Mouse (Mus musculus) heart, postnatal 0 days (tissue): ENCODE results near the gene Plb1. TPM values are rescaled to one million over a fixed set of nuclear protein-coding genes. Genes with fewer than 3 reads are reported as not detected.
A peak's percentile ranks its signal among the peaks of the same experiment; 100 is the strongest.

Experiments used
- ATAC-seq: fragments of 200-750 bp; cut with Nextera tagmentation; 2 replicates; pipeline ENCODE4 v1.8.0; 2017; ENCODE audit warnings: low read depth, moderate number of reproducible peaks, moderate library complexity; ENCODE audit not compliant: insufficient read depth
- DNase-seq: peaks from one replicate; pipeline ENCODE4 v3.0.0-alpha.2; 2016; ENCODE audit warnings: low spot score
- H3K27ac ChIP-seq: fragments of 300-500 bp; sonication (generic); 2 replicates; pipeline ENCODE4 v1.5.1; 2014; ENCODE audit warnings: low read depth, mild to moderate bottlenecking
- H3K27me3 ChIP-seq: fragments of 300-500 bp; sonication (generic); 2 replicates; pipeline ENCODE4 v1.6.1; 2014; ENCODE audit warnings: low read length, mixed read lengths; ENCODE audit not compliant: control insufficient read depth, insufficient read depth
- H3K36me3 ChIP-seq: fragments of 300-500 bp; sonication (generic); replicated peaks from 2 replicates; pipeline ENCODE4 v1.6.1; 2014; ENCODE audit warnings: low read length, mixed read lengths; ENCODE audit not compliant: control insufficient read depth, insufficient read depth
- H3K4me1 ChIP-seq: fragments of 300-500 bp; sonication (generic); 2 replicates; pipeline ENCODE4 v1.6.1; 2014; ENCODE audit warnings: antibody characterized with exemption; ENCODE audit not compliant: control insufficient read depth, insufficient read depth
- H3K4me2 ChIP-seq: fragments of 300-500 bp; sonication (generic); 2 replicates; pipeline ENCODE4 v1.6.1; 2014; ENCODE audit warnings: low read depth, mild to moderate bottlenecking, low read length, moderate library complexity
- H3K4me3 ChIP-seq: fragments of 300-500 bp; sonication (generic); 2 replicates; pipeline ENCODE4 v1.5.1; 2014; ENCODE audit warnings: low read depth, low read length
- H3K9ac ChIP-seq: fragments of 300-500 bp; sonication (generic); replicated peaks from 2 replicates; pipeline ENCODE4 v1.6.1; 2014; ENCODE audit warnings: low read depth, low read length, mixed read lengths
- H3K9me3 ChIP-seq: fragments of 300-500 bp; sonication (generic); replicated peaks from 2 replicates; pipeline ENCODE4 v1.6.1; 2016; ENCODE audit warnings: low read length; ENCODE audit not compliant: control insufficient read depth
- CTCF ChIP-seq: IDR thresholded peaks from 2 replicates; pipeline ENCODE4 v1.5.1; 2016; ENCODE audit warnings: antibody characterized with exemption, control low read depth, low read depth
- EP300 ChIP-seq: IDR thresholded peaks from 2 replicates; pipeline ENCODE4 v1.6.1; 2016; ENCODE audit warnings: antibody characterized with exemption, low read depth
- WGBS: fragments of 180-500 bp; shearing (Covaris S2); extraction: QIAGEN DNeasy Blood & Tissue Kit; methylation state at CpG from one replicate; pipeline ENCODE4 v1.1.7; 2014; 5-methylcytosine and 5-hydroxymethylcytosine counted together
- polyA plus RNA-seq: library from polyadenylated mRNA; unstranded; fragments of >200 nt; fragmentation: Nextera tagmentation; extraction: Ambion mirVana; gene quantifications from 2 replicates; pipeline ENCODE4 v1.2.1, GENCODE M21; 2015
- total RNA-seq: library from RNA; depleted of rRNA; stranded (reverse); fragments of >200 nt; gene quantifications from 2 replicates; pipeline ENCODE4 v1.2.3, GENCODE M21; 2014; ENCODE audit warnings: low replicate concordance

Plb1 gene
- total and polyA plus RNA-seq, 2 experiments from 2014 or later: 1.4 to 2.8 TPM

DNA sequence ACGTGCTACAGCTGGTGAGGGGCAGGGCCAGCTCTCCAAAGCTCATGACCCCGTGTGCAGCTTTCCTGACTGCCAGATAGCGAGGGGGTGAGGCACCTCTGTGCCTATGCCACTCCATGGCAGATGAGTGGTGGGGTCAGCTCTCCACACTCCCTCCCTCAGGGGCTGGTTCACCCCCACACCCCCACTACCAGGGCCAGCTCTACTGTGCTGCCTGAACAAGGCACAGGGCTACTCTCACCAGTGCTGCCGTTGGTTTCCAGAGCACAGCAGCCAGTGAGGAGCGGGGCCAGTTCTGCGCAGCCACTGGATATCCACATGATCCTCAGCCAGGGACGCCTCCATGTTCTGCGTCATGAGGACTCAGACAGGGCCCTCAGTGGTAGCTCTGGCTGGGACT is 15.0 kb upstream of the Plb1 start:
- WGBS: 73% methylated on average over 8 of the region's 8 CpGs
- DNase-seq: no peak
- no peaks in the 10 kb centered on the region for H3K36me3 ChIP-seq
- no peak overlapping the region for H3K4me3 ChIP-seq
- no peaks in the 10 kb centered on the region for H3K9me3 ChIP-seq
- H3K4me2 ChIP-seq: no peak overlapping the region
- H3K27me3 ChIP-seq: no peaks in the 10 kb centered on the region
- no peak for TF ChIP-seq CTCF
- TF ChIP-seq EP300: no peak
- peaks cover 4% of the 10 kb centered on the region; the same call in 1 of the 2 replicates for H3K4me1 ChIP-seq
- no peak for ATAC-seq
- no peak overlapping the region for H3K27ac ChIP-seq
- no peak overlapping the region for H3K9ac ChIP-seq

DNA sequence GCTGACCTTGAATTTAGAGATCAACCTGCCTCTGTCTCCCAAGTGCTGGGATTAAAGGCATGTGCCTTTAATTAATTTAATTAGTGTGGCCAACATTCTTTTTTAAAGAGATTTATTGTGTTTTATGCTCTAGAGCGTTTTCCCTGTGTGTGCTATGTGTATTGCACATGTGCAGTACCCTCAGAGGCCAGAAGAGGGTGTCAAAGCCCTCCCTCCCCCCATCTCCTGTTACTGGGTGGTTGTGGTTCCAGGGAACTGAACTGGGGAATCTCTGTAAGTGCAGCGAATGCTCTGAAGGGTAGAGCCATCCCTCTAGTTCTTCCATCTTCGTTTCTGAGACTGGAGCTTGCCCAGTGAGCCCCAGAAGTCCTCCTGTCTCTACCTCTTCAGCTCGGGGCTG is 2.1 kb upstream of the Plb1 start:
- Histone ChIP-seq H3K36me3 (no peaks in the 10 kb centered on the region), H3K27me3 (no peaks in the 10 kb centered on the region), H3K9ac (no peak overlapping the region), H3K4me1 (no peaks in the 10 kb centered on the region), H3K27ac (no peak overlapping the region), H3K4me2 (no peak overlapping the region), H3K4me3 (no peak overlapping the region), H3K9me3 (no peaks in the 10 kb centered on the region)
- ATAC-seq: no peak
- DNase-seq: peak; percentile 11
- TF ChIP-seq CTCF (peak; percentile 62), EP300 (no peak)
- 40% methylated on average over 4 of the region's 4 CpGs for WGBS

DNA sequence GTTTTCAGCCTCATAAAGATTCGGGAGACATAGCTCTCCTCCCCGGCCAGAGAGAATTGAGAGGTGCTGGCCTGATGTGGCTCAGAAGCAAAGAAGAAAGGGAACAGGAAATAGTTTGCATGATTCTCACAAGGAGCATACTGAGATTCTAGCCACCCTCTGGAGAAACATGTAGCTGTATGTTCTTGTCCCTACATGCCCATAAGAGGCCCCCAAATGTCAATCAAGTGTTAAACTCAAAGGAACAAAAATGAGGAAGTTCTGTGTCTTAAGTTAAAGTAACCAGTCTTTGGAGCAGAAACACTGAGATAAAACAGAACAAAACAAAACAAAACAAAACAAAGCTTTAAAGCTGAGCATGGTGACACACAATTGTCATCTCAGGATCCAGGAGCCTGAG is 6.8 kb downstream of the Plb1 start:
- Histone ChIP-seq H3K4me3 (no peak overlapping the region), H3K36me3 (no peaks in the 10 kb centered on the region), H3K9me3 (no peaks in the 10 kb centered on the region), H3K27ac (no peak overlapping the region), H3K27me3 (no peaks in the 10 kb centered on the region), H3K9ac (no peak overlapping the region), H3K4me1 (no peaks in the 10 kb centered on the region), H3K4me2 (no peak overlapping the region)
- DNase-seq (no peak), ATAC-seq (no peak)
- no peak for TF ChIP-seq EP300
- no peak for TF ChIP-seq CTCF
- 71% methylated on average over 2 of the region's 2 CpGs for WGBS

DNA sequence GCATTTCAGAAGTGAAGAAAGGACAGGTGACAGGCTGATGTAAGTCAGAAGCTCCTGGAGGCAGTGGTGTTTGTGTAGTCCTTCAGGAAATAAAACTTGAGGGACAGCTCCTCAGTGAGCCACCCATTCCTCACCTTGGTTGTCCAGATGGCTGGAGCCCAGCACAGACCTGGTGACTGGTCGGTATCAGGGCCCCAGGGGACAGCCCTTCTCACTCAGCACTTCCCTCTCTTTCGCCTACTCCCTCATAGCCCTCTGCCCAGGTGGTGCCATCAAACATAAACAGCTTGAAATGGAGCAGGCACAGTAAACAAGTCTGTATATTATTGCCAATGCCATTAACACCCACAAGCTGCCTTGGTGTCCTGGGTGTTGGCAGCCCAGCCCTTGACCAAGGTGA is 8.2 kb downstream of the Plb1 start:
- DNase-seq: no peak
- no peak overlapping the region for H3K9ac ChIP-seq
- TF ChIP-seq EP300 (no peak), CTCF (no peak)
- no peaks in the 10 kb centered on the region for H3K9me3 ChIP-seq
- ATAC-seq: no peak
- H3K4me1 ChIP-seq: no peaks in the 10 kb centered on the region
- H3K27ac ChIP-seq: no peak overlapping the region
- H3K27me3 ChIP-seq: no peaks in the 10 kb centered on the region
- no peak overlapping the region for H3K4me2 ChIP-seq
- H3K4me3 ChIP-seq: no peak overlapping the region
- WGBS: 45% methylated on average over 2 of the region's 2 CpGs
- H3K36me3 ChIP-seq: no peaks in the 10 kb centered on the region

DNA sequence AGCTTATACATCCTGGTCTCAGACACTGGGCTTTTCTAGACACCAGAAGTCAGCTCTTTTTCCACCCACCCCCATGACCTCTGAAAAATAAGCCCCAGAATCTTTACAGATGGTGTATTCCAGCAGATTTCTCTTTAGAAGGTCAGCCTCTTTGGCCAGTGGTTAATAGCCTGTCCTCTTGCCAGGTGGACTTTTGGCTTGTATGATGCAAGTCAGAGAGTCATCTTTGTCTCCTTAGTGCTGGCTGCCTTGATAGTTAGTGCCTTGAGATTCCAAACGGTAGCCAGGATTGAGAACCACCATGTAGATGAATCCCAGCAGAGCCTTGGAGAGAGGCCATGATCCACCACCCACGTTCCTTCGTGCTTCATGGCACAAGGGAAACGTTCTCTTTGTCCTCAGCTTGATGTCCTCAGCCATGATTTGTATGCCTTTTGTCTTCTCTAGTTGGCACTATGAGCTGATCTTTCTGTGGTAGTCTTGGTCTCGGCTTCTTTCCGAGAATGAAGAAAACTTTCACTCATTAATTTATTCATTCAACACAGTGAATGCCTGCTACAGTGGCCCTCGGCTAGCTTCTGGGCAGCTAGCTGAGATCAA is 10.9 kb downstream of the Plb1 start:
- Histone ChIP-seq H3K9me3 (no peaks in the 10 kb centered on the region), H3K4me2 (no peak overlapping the region), H3K27ac (no peak overlapping the region), H3K36me3 (no peaks in the 10 kb centered on the region), H3K27me3 (no peaks in the 10 kb centered on the region), H3K4me3 (no peak overlapping the region), H3K9ac (no peak overlapping the region), H3K4me1 (no peaks in the 10 kb centered on the region)
- no peak for ATAC-seq
- 85% methylated on average over 7 of the region's 7 CpGs for WGBS
- no peak for DNase-seq
- TF ChIP-seq EP300 (no peak), CTCF (no peak)

DNA sequence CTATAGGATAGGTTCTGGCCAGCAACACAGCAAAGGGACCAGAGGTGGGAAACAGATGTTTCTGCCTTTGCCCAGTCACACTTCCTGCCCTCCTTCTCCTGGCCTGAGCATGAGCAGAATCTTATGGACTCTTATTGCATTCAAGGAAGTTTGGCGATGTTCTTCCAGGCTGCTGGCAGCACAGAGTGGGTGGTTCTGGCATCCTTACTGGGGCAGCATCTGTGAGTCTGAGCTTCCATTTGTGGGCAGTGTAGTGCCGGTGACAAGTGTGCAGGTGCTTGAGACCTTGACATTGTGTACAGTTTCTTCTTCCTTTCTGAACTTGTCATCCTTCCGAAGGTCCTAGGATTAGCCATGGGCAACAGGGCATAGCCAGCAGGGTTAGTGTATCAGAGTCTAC is 12.9 kb downstream of the Plb1 start:
- no peak overlapping the region for H3K4me3 ChIP-seq
- no peaks in the 10 kb centered on the region for H3K4me1 ChIP-seq
- ATAC-seq (no peak), DNase-seq (no peak)
- no peak overlapping the region for H3K27ac ChIP-seq
- TF ChIP-seq EP300 (no peak), CTCF (no peak)
- 84% methylated on average over 3 of the region's 3 CpGs for WGBS
- H3K9ac ChIP-seq: no peak overlapping the region
- H3K27me3 ChIP-seq: no peaks in the 10 kb centered on the region
- H3K4me2 ChIP-seq: no peak overlapping the region
- H3K36me3 ChIP-seq: no peaks in the 10 kb centered on the region
- no peaks in the 10 kb centered on the region for H3K9me3 ChIP-seq
